Mouse (Mus musculus): Measurements from ENCODE around the gene Ppp1r37.

Gene Ppp1r37

DNA sequence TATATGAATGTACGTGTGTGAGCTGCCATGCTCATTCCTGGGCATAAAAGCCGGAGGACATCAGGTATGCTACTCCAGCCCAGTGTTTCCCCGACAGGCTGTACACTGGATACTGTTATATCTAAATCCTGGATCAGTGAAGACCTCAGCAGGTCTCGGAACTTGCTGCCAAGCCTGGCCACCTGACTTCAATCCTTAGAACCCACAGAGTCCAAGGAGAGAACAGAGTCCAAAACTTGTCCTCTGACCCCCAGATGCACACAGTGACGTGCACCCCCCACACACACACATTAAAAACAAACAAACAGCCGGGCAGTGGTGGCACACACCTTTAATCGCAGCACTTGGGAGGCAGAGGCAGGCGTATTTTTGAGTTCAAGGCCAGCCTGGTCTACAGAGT, 4.5 kb upstream of the Ppp1r37 start:
- no peak for DNase-seq

DNA sequence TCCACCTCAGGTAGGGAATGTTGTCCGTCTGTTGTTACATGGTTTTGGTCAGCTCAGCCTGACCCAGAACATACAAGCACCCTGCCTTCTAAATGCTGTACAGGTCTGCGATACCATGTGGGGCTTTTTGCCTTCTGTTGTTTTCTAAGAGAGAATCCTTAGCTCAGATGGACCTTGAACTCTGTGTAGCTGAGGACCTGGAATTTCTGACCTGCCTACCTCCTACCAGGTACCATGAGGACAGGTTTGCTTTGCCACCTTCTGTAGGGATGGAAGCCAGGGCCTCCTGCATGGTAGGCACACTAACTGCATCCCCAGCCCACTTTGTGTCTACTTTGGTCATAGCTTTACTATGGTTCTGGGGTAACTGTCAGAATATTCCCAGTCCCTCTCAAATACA, 2.9 kb upstream of the Ppp1r37 start:
- no peak for DNase-seq

DNA sequence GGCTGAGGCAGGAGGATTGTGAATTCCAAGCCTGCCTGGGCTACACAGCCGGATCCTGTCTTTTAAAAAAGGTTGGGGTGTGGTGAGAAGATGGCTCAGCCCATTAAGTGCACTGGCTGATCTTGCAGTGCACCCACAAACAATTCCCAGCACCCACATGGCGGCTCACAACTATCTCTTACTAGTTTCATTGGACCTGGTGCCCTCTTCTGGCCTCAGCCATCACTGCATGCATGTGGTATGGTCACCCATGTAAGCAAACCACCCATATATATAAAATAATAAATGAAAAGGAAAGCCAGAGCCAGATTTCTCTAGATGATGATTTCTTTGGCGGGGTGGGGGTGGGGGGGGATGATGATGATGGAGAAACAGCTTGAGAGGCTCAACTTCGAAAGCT, 1.6 kb upstream of the Ppp1r37 start:
- DNase-seq: no peak

DNA sequence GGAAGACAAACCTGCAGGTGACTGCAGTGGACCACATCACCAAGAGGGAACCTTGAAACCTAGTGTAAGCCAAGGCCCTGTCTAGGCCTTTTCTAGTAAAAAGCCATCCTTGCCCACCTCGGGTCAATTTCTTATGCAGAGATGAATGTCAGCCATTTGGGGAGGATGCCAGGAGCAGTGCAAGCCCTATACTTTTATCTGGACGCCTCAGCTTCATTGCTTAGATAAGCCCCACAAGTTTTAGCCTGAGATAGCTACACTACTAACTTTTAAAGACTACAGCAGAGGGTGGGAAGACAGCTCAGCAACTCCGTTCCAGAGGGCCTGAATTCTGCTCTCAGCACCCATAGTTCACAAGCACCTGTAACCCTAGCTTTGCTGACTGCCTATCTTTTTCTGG, 1.0 kb upstream of the Ppp1r37 start:
- DNase-seq: no peak

DNA sequence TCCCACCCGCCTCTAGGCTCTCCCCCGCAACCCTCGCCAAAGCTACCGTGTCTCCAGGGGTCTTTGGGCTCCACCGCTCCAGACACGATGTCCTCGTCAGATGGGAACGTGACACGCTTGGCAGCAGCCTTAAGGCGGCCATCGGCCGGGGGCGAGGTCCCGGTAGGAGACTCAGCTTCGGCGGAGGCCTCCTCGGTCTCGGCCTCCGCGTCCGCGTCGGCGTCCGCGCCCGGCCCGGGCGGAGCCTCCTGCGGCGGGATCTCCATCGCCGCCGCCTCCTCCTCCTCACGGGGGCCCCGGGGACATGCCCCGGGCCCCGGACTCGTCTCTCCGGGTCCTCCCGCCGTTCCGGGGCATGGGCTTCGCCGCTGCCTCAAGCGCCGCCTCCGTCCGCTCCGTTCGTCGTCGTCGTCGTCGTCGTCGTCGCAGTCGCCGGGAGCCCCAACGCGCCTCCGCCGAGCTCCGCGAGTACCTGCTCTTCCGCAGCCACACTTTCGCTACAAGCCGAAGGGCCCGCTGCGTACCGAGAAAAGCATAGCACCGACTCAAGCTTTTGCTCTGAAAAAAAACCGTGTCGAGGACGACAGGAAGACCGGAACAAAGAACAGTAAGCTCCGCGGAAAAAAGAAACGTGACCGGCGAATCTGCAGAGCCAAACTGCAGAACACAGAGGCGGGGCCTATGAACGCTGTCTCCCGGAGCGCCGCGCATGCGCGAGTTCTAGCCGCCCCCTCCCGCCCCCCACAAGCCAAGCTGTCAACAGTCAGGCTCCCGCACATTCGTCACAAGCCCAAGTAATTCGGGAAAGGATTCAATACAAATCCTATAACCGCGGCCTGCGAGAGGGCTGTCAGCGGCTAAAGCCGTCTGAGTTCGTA, 872 bp downstream of the Ppp1r37 start:
- peak; percentile 87 for DNase-seq

DNA sequence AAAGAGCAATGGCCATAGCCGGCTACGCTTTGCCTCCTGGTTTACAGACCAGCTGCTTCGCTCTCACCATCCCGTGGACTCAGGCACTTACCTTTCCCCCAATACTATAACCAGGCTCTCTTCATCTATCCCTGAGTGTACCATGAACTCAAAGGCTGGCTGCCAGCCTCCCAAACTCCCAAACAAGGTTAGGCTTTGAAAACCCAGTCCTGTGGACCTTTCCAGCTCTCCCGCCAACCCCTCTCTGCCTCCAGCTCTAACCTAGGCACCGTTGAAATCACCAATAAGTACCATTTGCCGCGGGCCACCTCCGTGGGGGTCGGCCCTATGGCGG, 1.5 kb downstream of the Ppp1r37 start:
- DNase-seq: no peak

DNA sequence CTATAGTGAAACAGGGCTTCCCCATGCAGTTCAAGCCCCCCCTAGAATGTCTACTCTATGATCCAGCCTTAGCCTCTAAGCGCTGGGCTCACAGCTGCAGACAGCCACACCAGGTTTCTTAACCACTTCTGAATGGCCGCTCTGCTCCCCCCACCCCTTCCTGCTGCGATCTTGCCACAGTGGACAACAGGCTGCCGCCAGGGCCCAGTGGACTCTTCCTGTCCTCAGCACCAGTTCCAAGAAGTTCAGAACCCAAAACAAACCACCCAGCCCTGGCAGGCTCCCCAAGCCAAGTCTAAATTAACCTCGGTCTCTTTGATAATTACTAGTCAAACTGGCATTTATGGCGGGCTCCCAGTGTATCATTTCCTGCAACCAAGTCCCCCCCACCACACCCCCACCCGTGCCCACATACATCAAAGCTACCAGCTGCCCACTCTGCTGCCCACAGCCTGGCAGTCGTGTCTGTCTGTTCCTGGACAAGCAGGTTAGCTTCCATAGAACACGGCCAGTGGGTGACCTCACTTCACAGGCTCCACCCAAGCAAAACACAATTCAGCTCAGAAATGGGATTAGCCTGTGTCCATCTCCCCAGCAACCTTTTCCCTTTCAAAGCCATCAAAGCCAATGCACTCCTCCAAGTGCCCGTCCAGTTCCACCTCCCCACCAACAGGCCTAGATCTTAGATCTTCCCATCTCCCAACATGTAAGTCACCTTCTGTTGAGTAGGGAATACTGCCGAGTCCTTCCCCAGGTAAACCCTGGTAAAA, 2.2 kb downstream of the Ppp1r37 start:
- DNase-seq: no peak

DNA sequence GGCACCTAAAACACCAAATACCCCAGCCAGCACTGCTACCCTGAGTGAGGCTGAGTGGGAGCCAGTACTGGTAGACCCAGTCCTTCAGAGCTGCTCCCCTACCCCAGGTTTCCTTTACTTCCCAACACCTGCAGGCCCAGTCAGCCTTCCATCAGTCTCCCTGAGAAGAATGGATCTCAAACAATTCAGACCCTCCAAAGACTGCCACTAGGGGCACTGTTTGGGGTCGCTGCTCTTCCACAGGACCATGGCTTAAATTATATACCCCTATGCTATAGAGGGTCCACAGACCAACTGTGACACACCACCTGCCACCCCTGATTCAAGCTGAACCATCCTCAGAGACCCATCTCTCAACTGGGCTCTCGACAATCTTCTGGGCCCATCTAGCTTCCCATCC, 3.9 kb downstream of the Ppp1r37 start:
- no peak for DNase-seq

DNA sequence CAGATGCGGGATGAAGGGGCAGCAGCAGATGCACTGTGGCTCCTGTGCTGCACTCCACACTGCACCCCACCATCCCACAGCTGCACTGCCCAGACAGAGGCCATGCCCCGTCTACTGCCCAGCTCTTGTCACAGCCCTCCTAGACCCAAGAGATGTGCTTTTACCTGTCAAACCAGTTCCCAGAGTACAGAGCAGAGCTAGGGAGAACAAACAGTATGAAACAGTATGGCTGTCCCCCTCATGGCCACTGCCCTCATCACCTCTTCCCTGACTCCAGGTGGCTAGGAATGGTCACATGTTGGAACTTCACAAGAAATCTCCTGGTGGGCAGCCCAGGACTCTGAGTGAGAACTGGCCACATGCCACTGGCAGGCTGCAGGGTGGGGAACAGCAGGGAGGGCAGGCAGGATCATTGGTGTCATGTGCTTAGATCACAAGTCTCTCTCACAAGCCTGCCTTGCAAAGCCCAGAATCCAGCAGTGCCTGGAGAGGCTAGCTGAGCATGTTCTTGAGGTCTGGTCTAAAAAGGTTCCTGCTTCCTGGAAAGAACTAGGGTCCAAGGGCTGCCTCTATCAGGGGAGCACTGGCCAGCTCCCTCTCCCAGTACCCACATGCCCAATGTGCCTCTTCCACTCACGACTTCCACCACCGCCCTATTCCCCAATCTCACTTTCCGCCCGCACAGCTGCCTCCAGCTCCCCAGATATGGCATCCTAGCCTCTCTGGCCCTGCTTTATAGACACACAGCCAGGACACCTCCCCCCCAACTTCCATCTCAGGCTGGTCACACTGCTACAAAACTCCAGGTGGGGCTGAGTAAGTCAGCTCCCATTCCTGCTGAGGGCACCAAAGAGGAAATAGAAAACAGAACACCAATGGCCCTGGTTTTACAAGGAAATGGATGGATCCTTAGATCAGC, 4.6 kb downstream of the Ppp1r37 start:
- DNase-seq: no peak

DNA sequence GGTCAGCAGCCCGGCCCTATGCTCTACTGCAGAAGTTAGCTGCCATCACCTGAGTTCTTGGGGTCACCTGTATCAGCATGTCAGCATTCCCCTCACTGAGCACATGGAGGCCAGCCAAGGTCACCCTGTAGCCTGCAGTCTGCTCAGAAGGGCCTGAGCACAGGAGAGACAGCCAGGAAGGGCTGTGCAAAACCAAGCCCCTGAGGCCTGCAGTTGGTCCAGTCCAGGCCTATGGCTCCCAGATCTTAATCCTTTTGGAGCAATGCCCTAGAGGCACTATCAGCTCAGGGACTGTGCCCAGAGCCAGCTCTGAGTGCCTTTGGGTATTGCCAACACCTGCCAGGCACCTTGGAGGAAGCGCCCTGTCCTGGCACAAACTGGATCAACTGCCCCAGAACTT, 5.8 kb downstream of the Ppp1r37 start:
- DNase-seq: no peak

DNA sequence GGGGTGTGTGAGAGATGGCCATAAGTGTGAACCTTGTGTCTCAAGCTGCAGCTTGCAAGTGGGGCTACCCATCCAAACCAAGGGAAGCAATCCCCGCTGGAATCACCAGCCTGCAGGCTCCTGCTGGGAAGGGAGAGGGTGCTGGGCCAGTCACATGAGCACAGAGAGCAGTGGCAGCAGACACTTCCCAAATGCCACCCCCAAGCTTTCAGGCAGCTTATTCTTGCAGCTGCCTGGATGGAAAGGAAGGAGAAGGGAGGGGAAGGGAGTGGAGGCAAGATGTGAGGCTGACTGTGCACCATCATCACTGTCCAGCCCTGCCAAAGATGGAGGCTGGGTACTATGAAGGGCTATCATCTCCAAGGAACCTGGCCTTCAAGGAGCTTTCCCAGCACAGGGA, 8.7 kb downstream of the Ppp1r37 start:
- DNase-seq: no peak

DNA sequence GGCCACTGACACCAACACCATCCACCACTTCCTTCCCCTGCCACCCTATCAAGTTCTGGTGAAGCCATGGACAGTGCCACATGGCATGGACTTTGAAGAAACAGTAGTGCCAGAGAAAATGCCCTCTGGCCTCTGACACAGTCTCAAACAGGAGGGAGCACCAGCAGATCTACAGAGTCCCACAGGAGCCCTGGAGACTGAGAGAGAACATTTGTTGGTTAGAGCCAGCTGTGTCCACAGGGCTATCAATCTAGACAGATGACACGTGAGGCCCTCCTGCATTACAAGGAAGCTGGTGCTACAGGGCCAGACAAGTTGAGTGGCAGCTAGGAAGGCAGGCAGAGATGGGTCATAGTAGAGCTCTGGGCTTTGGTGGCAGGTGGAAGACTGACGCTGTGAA, 10.4 kb downstream of the Ppp1r37 start:
- DNase-seq: no peak

DNA sequence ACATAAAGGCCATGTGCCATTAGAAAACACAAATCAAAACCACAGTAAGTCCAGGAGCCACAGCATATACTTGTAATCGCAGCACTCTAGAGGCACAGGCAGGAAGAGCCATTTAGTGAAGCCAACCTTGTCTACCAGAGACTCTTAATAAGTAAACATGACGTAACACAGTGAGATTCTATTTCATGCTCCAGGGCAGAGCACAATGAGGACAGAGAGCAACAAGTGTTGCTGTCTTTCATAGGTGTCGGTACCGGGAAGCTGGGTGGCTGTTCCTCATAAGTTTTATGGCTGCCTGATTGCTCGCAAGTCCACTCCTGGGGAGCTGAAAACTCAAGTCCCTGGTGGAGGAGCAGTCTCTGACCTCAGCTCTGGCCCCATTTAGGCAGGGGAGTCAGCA, 11.2 kb downstream of the Ppp1r37 start:
- no peak for DNase-seq

DNA sequence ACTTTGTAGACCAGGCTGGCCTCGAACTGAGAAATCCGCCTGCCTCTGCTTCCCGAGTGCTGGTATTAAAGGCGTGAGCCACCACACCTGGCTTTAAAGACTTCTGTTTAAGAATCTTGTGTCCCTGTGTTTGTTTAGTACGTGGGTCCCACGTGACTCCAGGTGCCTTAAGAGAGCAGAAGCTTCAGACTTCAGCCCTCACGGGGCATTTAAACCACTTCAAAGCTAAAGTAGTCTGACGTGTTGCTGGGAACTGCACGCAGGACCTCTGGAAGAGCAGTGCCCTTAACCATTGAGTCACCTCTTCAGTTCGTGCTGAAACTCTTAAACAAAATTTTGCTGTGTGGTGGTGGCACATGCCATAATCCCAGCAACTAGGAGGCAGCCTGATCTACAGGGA, 13.5 kb downstream of the Ppp1r37 start:
- DNase-seq: no peak

DNA sequence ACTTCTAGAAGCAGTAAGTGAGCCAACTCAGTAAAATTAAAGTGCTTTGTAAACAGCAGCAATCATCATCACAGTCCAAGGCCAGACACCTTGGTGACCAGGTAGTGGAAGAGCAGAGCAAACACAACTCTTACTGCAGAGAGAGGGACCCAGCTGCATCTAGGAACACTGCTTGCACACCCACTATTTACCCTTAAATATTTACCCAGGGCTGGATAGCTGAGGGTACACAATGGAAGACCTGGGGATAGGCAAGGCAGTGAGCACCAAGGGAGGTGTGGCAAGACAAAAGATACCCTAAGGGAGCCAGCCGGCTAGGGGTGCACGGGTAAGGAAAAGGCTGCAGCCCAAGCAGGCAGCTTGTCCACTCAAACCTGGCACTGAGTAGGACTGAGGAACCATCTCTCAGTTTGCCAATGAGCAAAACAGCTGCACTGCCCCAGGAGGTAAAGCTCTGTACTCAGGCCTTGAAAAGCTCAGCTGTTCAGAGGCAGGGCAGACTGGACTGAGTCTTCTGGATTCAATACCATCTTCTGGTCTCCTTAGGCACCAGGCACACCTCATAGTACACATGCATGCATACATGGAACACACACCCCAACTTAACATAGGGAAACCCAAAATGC, 15.4 kb downstream of the Ppp1r37 start:
- DNase-seq: no peak

DNA sequence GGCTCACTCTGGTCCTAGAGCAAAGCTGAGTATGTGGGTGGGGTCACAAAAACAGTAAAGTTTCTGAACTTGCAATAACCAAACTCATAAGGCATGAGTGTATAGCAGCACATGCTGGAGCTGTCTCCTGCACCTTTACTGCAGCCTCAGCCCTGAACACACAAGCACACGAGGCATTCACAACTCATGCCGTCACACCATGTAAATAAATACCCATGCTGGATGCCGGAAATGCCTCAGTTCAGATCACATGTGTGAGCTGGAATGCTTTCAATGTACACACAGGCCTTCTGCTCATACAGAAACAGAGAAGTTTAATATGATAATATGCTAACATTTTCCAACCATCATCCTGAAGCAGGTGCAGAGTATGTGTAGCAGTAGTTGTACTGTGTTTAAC, 16.9 kb downstream of the Ppp1r37 start:
- no peak for DNase-seq

DNA sequence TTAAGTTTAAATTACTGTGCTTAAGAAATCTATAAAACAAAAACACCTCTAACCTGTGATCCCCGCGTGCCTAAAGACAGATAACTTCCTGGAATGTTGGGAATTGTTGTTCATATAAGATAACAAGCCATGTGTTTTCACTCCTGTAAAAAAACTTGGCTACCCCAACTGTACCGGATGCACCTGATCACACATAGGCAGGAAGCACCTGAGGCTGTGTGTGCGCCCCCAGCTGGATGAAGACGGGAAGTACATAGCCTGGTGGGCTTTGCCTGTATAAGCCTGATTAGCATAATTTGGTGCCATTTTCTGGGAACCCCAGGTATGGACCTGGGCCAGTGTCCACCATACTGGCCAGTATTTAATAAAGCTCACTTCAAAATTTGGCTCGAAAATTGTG, 19.3 kb downstream of the Ppp1r37 start:
- no peak for DNase-seq

DNA sequence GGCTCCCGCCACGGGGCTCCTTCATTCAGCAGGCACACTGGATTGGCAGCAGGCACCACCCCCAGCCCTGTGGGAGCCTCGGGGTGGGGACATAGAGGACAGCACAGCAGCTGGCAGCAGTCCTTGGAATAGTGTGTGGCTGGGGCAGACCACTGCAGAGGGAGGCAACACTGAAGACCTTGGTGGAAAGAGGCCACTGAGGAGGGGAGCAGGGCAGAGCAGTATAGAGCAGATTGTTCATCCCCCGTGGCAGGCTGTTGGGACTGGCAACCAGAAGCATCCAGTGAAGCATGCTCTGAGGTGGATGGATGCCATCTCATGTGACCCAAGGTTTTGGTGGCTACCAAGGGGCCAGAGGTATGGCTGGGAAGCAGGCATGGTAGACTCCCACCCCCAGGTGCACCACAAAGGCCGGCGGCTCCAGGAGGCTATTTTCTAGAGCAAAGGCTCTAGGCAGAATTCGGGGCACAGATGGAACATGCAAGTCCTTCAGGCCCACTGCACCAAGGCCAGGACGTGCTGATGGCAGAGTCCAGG, 20.7 kb downstream of the Ppp1r37 start:
- DNase-seq: peak; percentile 62

DNA sequence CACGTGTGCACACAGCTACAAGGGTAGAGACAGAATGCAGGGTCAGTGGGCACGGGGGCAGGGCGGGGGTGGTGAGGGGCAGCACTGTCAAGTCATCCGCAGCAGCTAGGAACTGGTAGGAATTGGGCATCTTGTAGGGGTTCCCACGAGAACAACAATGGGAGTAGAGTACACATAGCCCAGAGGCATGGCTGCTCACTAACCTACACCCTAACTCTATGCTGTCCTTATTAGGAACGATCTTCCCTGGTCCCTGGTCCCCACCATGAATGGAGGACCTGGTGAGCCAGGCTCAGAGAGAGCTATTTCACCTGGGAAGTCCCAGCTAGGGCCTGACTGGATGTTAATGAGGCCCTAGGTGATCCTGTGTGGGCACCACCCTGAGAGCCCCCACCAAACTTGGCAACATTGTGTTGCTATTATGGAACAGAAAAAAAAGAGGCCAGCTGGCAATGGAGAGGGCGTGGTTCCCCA, 21.2 kb downstream of the Ppp1r37 start:
- no peak for DNase-seq

DNA sequence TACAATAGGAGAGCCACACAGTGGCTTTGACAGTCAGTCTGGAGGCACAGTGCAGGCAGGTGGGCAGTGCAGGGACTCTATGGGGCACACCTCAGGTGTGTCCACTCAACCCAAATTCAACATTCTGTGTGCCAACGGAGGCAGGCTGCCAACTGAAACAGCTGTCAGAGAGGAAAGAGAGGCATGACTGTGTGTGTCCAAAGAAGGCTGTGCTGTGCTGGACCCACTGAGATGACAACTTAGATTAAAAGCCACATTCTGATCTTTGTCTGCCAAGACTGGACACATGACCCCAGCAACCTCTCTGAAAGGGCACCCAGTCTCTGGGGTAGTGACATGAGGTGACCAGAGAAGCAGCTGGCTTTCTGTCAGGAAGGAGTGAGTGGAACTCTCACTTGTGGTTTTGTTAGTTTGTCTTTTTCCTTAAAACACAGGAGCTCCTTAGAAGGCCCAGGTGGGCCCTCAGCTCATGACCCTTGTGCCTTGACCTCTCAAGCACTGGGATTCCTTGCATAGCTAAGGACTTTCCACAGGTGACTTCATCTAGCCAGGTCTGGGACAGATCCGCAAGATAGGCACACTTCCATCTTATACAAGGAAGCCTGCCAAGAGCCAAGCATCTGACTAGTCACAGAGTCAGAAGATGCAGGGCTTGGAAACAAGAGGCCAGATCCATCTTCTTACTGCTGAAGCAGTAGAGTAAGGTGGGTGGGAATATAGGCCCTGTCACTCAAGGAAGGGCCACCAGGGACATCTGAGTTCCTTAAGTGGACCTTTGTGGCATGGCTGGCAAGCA, 21.9 kb downstream of the Ppp1r37 start:
- DNase-seq: no peak

DNA sequence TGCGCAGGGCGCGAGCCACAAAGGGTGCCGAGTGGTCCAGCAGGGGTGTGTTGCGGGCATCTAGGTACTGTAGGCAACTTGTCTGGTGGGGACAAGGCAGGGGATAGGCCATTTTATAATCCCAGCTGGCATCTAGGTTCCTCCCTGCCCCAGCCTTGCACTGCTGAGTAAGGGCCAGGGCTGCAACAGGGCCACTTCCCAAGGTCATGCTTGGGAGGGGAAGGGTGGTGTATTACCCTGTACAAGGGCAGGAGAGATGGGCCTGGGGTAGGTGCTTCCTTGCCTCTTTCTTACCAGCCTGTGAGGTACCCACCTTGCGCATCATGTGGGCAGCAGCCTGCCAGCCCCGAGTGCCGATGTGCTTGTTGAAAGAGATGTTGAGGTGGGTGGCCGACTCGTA, 28.2 kb downstream of the Ppp1r37 start:
- no peak for DNase-seq

DNA sequence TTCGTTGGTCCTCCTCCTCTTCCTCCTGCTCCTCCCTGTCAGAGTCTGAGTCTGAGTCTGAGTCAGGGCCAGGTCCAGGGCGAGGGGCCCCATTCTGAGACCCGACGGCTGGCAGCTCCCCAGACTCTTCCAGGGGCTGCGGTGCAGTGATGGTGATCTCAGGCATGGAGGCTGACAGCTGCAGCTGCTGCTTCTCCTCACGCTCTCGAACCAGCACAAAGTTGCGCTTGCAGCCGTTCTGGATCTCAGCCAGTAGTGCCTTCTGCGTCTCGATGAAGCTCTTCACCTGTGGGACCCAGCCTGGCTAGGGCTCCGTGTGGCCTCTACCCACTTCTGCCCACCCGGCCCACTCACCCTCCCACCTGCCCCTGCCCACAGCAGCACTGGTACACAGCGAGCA, 30.6 kb downstream of the Ppp1r37 start:
- no peak for DNase-seq

Measured in cerebellum, adult 11 months (tissue).